Mouse (Mus musculus) mouse embryonic stem cell (cell line): ENCODE data around the gene Glg1.
"Not testable (repeated sequence)": the region's sequence is repeated elsewhere in the genome, so short reads cannot be mapped to it uniquely, and the experiment has no call there.

ENCODE experiments used
- in situ Hi-C, 2 experiments: fragments of 300-500 bp; cut with MboI; formaldehyde crosslinking; loops; 1 replicate in 1 of 2; 3 replicates in 1 of 2; pipeline ENCODE4 v1.14.3; 2019 to 2020; ENCODE audit warnings: low sequenced_read_pairs in 2 of 2, low pct_unique_long_range_greater_than_20kb in 1 of 2, mixed read lengths in 1 of 2; ENCODE audit not compliant: unreplicated experiment in 1 of 2

Glg1 gene

GRCm38 (mm10) chr8:111258631-111259407 lies at the start of gene Glg1:
Glg1 (minus strand) TSS chr8:111259216.
- in situ Hi-C loops: no loop called here

- in situ Hi-C loops: no loop called here
Observed at GRCm38 (mm10) chr8:111305031-111305730, 46.2 kb upstream of the Glg1 start.

GRCm38 (mm10) chr8:111304359-111304758 lies 45.3 kb upstream of the Glg1 start:
- in situ Hi-C loops: no loop called here

DNA sequence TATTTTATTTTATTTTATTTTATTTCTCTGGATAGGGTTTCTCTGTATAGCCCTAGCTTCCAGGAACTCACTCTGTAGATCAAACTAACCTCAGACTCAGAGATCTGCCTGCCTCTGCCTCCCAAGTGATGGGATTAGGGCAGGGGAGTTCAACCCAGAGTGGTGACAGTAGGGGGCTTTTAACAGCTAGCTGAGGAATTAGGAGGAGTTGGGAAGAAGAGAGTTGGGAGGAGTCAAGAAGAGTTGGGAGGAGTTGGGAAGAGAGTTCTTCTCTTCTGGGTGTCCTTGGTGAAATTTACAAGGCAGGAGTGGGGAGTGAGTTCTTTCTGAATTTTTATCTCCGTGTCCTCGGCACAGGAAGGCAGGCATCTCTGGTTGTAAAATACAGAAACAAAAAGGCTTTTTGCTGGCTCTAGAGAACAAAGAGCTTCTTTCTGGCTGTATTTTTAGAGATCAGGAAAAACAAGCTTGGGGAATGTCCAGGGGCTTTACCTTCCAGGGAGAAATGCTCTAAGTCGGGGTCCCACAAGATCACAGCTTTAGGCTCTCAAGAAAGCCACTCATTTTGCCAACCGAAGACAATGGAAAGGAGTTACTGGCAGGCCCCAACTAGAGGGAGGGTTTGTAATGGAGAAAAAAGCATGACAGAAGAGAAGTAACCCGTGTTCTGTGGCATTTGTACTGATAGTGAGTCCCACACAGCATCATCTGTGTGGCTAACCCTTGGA lies 44.2 kb upstream of the Glg1 start:
- in situ Hi-C loops: not testable (repeated sequence)

DNA sequence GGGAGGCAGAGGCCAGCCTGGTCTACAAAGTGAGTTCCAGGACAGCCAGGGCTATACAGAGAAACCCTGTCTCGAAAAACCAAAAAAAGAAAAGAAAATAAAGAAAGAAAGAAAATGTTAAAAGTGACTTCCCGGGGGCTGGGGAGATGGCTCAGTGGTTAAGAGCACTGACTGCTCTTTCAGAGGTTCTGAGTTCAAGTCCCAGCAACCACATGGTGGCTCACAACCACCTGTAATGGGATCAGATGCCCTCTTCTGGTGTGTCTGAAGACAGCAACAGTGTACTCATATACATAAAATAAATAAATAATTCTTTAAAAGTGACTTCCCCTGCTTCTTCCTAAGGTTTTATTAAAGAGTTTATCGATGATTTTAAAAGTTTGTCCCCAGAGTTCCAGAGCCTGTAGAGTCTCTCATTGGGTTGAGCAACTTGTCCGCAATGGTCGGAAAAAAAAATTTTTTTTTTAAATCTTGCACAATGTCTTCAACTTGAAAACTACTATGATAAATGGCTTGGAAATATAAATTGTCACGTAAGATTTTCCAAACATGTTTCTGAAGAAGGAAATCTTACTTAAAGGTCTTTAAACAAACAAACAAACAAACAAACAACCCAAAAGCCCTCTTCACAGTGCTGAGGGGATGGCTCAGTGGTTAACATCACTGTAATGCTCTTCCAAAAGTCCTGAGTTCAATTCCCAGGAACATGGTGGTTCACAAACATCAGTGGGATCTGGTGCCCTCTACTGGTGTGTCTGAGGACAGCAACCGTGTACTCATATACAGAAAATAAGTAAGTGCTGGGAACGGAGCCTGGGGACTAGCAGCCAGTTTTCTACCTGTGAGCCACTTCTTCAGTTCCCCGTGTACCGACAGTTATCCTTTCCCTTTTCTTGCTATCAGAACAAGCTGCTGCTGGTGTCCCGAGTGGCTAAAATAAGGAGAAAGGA lies 41.9 kb upstream of the Glg1 start:
- in situ Hi-C loops: no loop called here

GRCm38 (mm10) chr8:111299821-111300568 lies 41.0 kb upstream of the Glg1 start, which contains the start of gene Rfwd3:
Rfwd3 (minus strand) TSS chr8:111300222.
- in situ Hi-C loops: loop anchor here (10.0 to 25.0 kb wide), 2 partner anchors 455 to 463 kb away; partner anchors contain the start of genes Cog4 (in 2 of the 2) and Sf3b3 (in 2 of the 2)

- in situ Hi-C loops: loop anchor here (10.0 to 25.0 kb wide), 2 partner anchors 455 to 462 kb away; partner anchors contain the start of genes Cog4 (in 2 of the 2) and Sf3b3 (in 2 of the 2)
Observed at GRCm38 (mm10) chr8:111299363-111299820, 40.4 kb upstream of the Glg1 start.

GRCm38 (mm10) chr8:111298011-111298410 lies 39.0 kb upstream of the Glg1 start:
- in situ Hi-C loops: loop anchor here (10.0 to 25.0 kb wide), 2 partner anchors 453 to 461 kb away; partner anchors contain the start of genes Cog4 (in 2 of the 2) and Sf3b3 (in 2 of the 2)

DNA sequence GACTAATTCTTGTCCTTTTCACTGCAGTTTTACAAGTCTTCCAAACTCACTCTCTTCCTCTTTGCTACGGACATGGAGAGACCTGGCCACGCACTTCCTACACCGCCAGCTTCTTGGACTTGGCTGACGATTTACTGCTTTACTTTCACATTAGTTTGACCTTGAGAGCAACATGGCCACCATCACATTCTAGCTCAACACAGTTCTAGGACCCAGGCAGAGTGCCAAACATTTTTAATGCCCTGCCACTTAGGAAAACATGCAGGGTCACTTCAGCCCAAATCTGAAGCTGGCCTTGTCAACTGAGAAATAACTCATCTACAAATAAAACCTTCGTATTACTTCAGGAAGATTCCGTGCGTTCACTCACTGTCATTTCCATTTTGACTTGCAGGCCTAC lies 32.7 kb upstream of the Glg1 start:
- in situ Hi-C loops: loop anchor here (10.0 to 25.0 kb wide), 2 partner anchors 447 to 454 kb away; partner anchors contain the start of genes Cog4 (in 2 of the 2) and Sf3b3 (in 2 of the 2)

GRCm38 (mm10) chr8:111290586-111290985 lies 31.6 kb upstream of the Glg1 start:
- in situ Hi-C loops: loop anchor here (10.0 to 25.0 kb wide), 2 partner anchors 446 to 453 kb away; partner anchors contain the start of genes Cog4 (in 2 of the 2) and Sf3b3 (in 2 of the 2)

GRCm38 (mm10) chr8:111285603-111286002 lies 26.6 kb upstream of the Glg1 start:
- in situ Hi-C loops: loop anchor here in 1 of 2 experiments (25.0 kb wide), 1 partner anchor 448 kb away; the partner anchor contains the start of genes Cog4 and Sf3b3

DNA sequence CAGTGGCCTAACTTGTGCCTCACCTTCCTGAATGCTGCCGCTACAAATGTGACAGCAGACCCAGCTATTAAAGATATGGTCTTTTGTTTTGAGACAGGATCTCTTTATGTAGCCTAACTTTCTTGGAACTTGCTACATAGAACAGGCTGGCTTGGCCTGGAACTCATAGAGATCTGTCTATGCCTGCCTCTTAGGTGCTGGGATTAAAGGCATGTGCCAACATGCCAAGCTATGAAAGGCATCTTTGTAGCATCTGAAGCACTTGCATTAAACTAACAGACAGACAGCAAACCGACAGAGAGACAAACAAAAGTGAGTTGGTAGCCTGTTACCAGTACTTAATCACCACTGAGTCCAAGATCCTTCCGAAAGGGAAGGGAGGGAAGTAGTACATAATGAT lies 23.1 kb upstream of the Glg1 start:
- in situ Hi-C loops: loop anchor here in 1 of 2 experiments (25.0 kb wide), 1 partner anchor 445 kb away; the partner anchor contains the start of genes Cog4 and Sf3b3

- in situ Hi-C loops: no loop called here
Observed at GRCm38 (mm10) chr8:111268277-111268676, 9.3 kb upstream of the Glg1 start.

DNA sequence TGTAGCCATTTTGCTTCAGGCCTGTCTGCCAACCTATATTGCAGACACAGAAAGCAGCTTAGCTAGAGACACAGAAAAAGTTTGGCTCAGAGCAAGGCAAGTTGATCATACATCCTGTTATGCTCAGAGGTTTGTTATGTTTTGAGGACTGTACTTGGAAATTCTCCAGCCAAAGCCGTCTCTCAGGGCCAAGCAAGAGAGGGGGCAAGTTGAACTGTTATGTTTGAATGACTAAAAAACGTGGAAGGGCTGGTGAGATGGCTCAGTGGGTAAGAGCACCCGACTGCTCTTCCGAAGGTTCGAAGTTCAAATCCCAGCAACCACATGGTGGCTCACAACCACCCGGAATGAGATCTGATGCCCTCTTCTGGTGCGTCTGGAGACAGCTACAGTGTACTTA lies 7.1 kb upstream of the Glg1 start:
- in situ Hi-C loops: not testable (repeated sequence)

DNA sequence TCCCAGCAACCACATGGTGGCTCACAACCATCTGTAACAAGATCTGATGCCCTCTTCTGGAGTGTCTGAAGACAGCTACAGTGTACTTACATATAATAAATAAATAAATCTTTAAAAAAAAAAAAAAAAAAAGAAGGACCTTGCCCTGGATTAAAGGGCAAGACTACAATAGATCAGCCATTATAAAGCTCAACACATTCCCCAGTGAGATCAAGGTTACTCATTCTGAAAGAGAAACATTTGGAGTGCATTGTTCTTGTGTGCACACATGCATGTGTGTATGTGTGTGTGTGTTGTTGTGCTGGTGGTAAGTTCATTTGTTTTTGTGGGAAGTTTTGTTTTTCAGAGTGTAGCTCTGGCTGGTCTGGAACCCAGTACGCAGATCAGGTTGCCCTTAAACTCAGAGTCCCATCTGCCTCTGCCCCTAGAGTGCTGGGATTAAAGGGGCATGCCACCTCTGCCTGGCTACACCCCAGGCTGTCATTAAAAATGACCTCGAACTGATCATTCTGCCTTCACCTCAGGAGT lies 5.7 kb upstream of the Glg1 start:
- in situ Hi-C loops: no loop called here

DNA sequence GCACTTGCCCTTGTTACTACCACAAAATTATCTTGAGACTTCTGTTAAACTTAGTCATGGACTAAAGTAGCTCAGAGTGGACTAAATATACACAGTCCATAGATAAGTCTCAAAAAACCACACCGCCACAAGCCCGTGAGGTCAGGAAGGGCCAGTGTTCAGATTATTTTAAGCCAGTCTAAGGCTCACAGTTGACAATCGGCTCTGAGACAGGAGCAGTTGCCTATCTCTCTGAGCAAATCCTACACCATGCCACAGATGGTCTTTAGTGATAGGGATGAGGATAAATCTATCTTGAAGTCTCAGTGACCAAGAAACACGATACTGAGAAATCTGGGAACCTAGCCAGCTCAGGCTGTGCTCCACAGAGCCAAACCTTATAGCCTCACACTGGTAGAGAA lies 3.0 kb upstream of the Glg1 start:
- in situ Hi-C loops: no loop called here
